19 mouse cellular contexts compared by ENCODE assay signal in genomic region chr9:56086524-56086923, GRCm38 (mm10). TPM values are rescaled to one million over a fixed set of nuclear protein-coding genes. Genes with fewer than 3 reads are reported as not detected.
A peak's percentile ranks its signal among the peaks of the same experiment; 100 is the strongest.
DNase-seq lines count a peak whose midpoint lies in the region; ATAC-seq and TF ChIP-seq lines count a peak whose summit lies in the region.
"Had no signal": no experiment of that assay in that cellular context is flagged by ENCODE, and none has a peak within 500 bp of the region (broad histone marks: within the 10 kb centered on the region; RNA-seq: fewer than 3 reads in every experiment).

No protein-coding gene starts in this region.

- H3K36me3 ChIP-seq in embryonic facial prominence, embryonic 14.5 days (ENCODE audit: control insufficient read depth, insufficient read depth, low read length) = no peaks in the 10 kb centered on the region
- peaks cover 7% of the 10 kb centered on the region; the same call in 1 of the 2 replicates for H3K36me3 ChIP-seq in embryonic facial prominence, embryonic 10.5 days (replicated peaks)
- no peaks in the 10 kb centered on the region for H3K36me3 ChIP-seq in myocyte (ENCODE audit: control insufficient read depth, insufficient read depth)
- H3K36me3 ChIP-seq in forebrain, embryonic 13.5 days (ENCODE audit: poor library complexity, severe bottlenecking) = no peaks in the 10 kb centered on the region
- H3K36me3 ChIP-seq: G1E had no signal

- H3K27ac ChIP-seq in embryonic facial prominence, embryonic 14.5 days (replicated peaks; ENCODE audit: low read depth, low read length) = no peak overlapping the region
- no peak overlapping the region for H3K27ac ChIP-seq in embryonic facial prominence, embryonic 10.5 days (replicated peaks)
- no peak overlapping the region for H3K27ac ChIP-seq in forebrain, embryonic 13.5 days

- H3K9me3 ChIP-seq in embryonic facial prominence, embryonic 14.5 days (ENCODE audit: control insufficient read depth, low read length) = no peaks in the 10 kb centered on the region
- H3K9me3 ChIP-seq in embryonic facial prominence, embryonic 10.5 days = no peaks in the 10 kb centered on the region
- no peaks in the 10 kb centered on the region for H3K9me3 ChIP-seq in forebrain, embryonic 13.5 days (replicated peaks)
- H3K9me3 ChIP-seq: G1E had no signal

- H3K4me2 ChIP-seq in embryonic facial prominence, embryonic 14.5 days (ENCODE audit: low read depth, low read length) = no peak overlapping the region
- H3K4me2 ChIP-seq in myocyte (ENCODE audit: low read depth) = no peak overlapping the region
- no peak overlapping the region for H3K4me2 ChIP-seq in forebrain, embryonic 13.5 days

- no peak overlapping the region for H3K9ac ChIP-seq in embryonic facial prominence, embryonic 14.5 days (ENCODE audit: low read depth, low read length)
- H3K9ac ChIP-seq in forebrain, embryonic 13.5 days = no peak overlapping the region

- no peak overlapping the region for H3ac ChIP-seq in myocyte (ENCODE audit: control insufficient read depth, insufficient read length)

- TF ChIP-seq POLR2A in myocyte (IDR thresholded peaks at IDR 0.05; ENCODE audit: insufficient read length, low read depth) = no peak

- ATAC-seq in embryonic facial prominence, embryonic 14.5 days (ENCODE audit: low read depth) = no peak
- ATAC-seq in forebrain, embryonic 13.5 days = no peak
- ATAC-seq: activated CD4-positive, CD25-positive, alpha-beta regulatory T cell, adult 4 months; CD4-positive, CD25-positive, alpha-beta regulatory T cell, adult 4 months; Patski had no signal

- no peak overlapping the region for H3K4me3 ChIP-seq in embryonic facial prominence, embryonic 14.5 days (ENCODE audit: low read depth, low read length)
- H3K4me3 ChIP-seq in embryonic facial prominence, embryonic 10.5 days = no peak overlapping the region
- H3K4me3 ChIP-seq in myocyte = no peak overlapping the region
- no peak overlapping the region for H3K4me3 ChIP-seq in forebrain, embryonic 13.5 days

- DNase-seq in embryonic facial prominence, embryonic 14.5 days (ENCODE audit: low spot score) = peak; percentile 65
- DNase-seq in embryonic facial prominence, embryonic 10.5 days (ENCODE audit: low spot score) = no peak
- DNase-seq: adrenal gland, adult 2 months; adrenal gland, adult 8-10 months; adrenal gland, postnatal 10 days; adrenal gland, postnatal 14 days; adrenal gland, postnatal 25 days; adrenal gland, postnatal 36 days; B cell, adult 2 months; cerebellum, adult 11 months; cerebellum, adult 11-12 months; cerebellum, adult 18-20 months had no signal

- 82% methylated on average over 5 of the region's 5 CpGs for WGBS in embryonic facial prominence, embryonic 14.5 days
- 91% methylated on average over 5 of the region's 5 CpGs for WGBS in embryonic facial prominence, embryonic 10.5 days
- 93% methylated on average over 5 of the region's 5 CpGs for WGBS in forebrain, embryonic 13.5 days

- no peaks in the 10 kb centered on the region for H3K27me3 ChIP-seq in embryonic facial prominence, embryonic 14.5 days (replicated peaks; ENCODE audit: control insufficient read depth, insufficient read depth, low read length)
- no peaks in the 10 kb centered on the region for H3K27me3 ChIP-seq in embryonic facial prominence, embryonic 10.5 days (replicated peaks; ENCODE audit: low read depth, poor library complexity, severe bottlenecking)
- H3K27me3 ChIP-seq in myocyte (ENCODE audit: control insufficient read depth, insufficient read depth, insufficient read length) = no peaks in the 10 kb centered on the region
- no peaks in the 10 kb centered on the region for H3K27me3 ChIP-seq in forebrain, embryonic 13.5 days
- H3K27me3 ChIP-seq: CH12.LX, Patski had no signal

- no peaks in the 10 kb centered on the region for H3K79me2 ChIP-seq in myocyte (ENCODE audit: control insufficient read depth, insufficient read depth)

- H3K4me1 ChIP-seq in embryonic facial prominence, embryonic 14.5 days (ENCODE audit: control insufficient read depth, insufficient read depth, low read length) = peaks cover 18% of the 10 kb centered on the region
- H3K4me1 ChIP-seq in embryonic facial prominence, embryonic 10.5 days = peaks cover 35% of the 10 kb centered on the region
- H3K4me1 ChIP-seq in forebrain, embryonic 13.5 days = peaks cover 10% of the 10 kb centered on the region

TF ChIP-seq in myocyte, 11 proteins besides CTCF, POLR2A, EP300 and RAD21:
- TF ChIP-seq MYOD1 (IDR thresholded peaks at IDR 0.05; ENCODE audit: control insufficient read depth in 1 of 3, insufficient read length in 2 of 3, low read depth in 2 of 3) = peak; percentile 15 to 88 (median 85)
- no peak for TF ChIP-seq USF1 (IDR thresholded peaks at IDR 0.05; ENCODE audit: low read depth)
- TF ChIP-seq E2F4 (IDR thresholded peaks at IDR 0.05; ENCODE audit: insufficient read depth) = no peak
- TF ChIP-seq MYOG (IDR thresholded peaks at IDR 0.05; ENCODE audit: control insufficient read depth in 1 of 3, insufficient read depth in 1 of 3, insufficient read length in 2 of 3, low read depth in 2 of 3) = peak in 1 of 3 experiments; percentile 38
- no peak for TF ChIP-seq MAX (IDR thresholded peaks at IDR 0.05; ENCODE audit: low read depth)
- TF ChIP-seq SRF (IDR thresholded peaks at IDR 0.05; ENCODE audit: control insufficient read depth, insufficient read length, low read depth) = no peak
- no peak for TF ChIP-seq POLR2AphosphoS2 (IDR thresholded peaks at IDR 0.05; ENCODE audit: insufficient read length, low read depth)
- no peak for TF ChIP-seq CEBPB (IDR thresholded peaks at IDR 0.05; ENCODE audit: insufficient read depth, poor library complexity, severe bottlenecking)
- no peak for TF ChIP-seq REST (IDR thresholded peaks at IDR 0.05; ENCODE audit: insufficient read depth, insufficient read length)
- TF ChIP-seq TCF3 (IDR thresholded peaks at IDR 0.05; ENCODE audit: insufficient read length, low read depth) = no peak

RNA-seq across cellular contexts. Expression of gene Pstpip1, which starts 3.2 kb away (rescaled TPM):
- polyA plus RNA-seq in embryonic facial prominence, embryonic 14.5 days (2014; fragmentation: Nextera tagmentation; extraction: Ambion mirVana) = 2.1 and 3.4 TPM in 2 replicates
- 0.49 and 1.00 TPM in 2 replicates for polyA plus RNA-seq in embryonic facial prominence, embryonic 10.5 days (2016; fragmentation: Nextera tagmentation; extraction: Ambion mirVana)
- polyA plus RNA-seq in myocyte (2012; fragmentation: generic; extraction: Trizol) = 18.9 TPM
- polyA plus RNA-seq in forebrain, embryonic 13.5 days (2015; fragmentation: Nextera tagmentation; extraction: Ambion mirVana) = 0.40 and 0.41 TPM in 2 replicates

RNA-seq across cellular contexts. Expression of gene Rcn2, which starts 44.9 kb away (rescaled TPM):
- polyA plus RNA-seq in embryonic facial prominence, embryonic 14.5 days (2014; fragmentation: Nextera tagmentation; extraction: Ambion mirVana) = 250 and 274 TPM in 2 replicates
- polyA plus RNA-seq in embryonic facial prominence, embryonic 10.5 days (2016; fragmentation: Nextera tagmentation; extraction: Ambion mirVana) = 275 and 285 TPM in 2 replicates
- 36.8 TPM for polyA plus RNA-seq in myocyte (2012; fragmentation: generic; extraction: Trizol)
- polyA plus RNA-seq in forebrain, embryonic 13.5 days (2015; fragmentation: Nextera tagmentation; extraction: Ambion mirVana) = 328 and 339 TPM in 2 replicates
